Mouse (Mus musculus): ENCODE data around the gene Tgm2. TPM values are rescaled to one million over a fixed set of nuclear protein-coding genes. Genes with fewer than 3 reads are reported as not detected.

Tgm2 gene
- polyA plus RNA-seq, 1 experiment = 15.8 TPM

GRCm38 (mm10) chr2:158133050-158133449 lies 13.2 kb downstream of the Tgm2 start:
- Histone ChIP-seq H3K27ac (ENCODE audit: insufficient read depth, low read length) (no peak overlapping the region), H3K4me1 (ENCODE audit: control insufficient read depth, insufficient read depth, low read length) (peaks cover 2% of the 10 kb centered on the region; the same call in 1 of the 2 replicates), H3K4me3 (ENCODE audit: insufficient read depth, low read length) (no peak overlapping the region)
- TF ChIP-seq POLR2A (IDR thresholded peaks at IDR 0.05; ENCODE audit: low read depth, low read length) (no peak), CTCF (IDR thresholded peaks at IDR 0.05; ENCODE audit: borderline replicate concordance, insufficient read depth, low read length) (no peak)

GRCm38 (mm10) chr2:158132320-158132719 lies 13.9 kb downstream of the Tgm2 start:
- TF ChIP-seq CTCF (IDR thresholded peaks at IDR 0.05; ENCODE audit: borderline replicate concordance, insufficient read depth, low read length) (no peak), POLR2A (IDR thresholded peaks at IDR 0.05; ENCODE audit: low read depth, low read length) (no peak)
- Histone ChIP-seq H3K4me1 (ENCODE audit: control insufficient read depth, insufficient read depth, low read length) (peaks cover 2% of the 10 kb centered on the region; the same call in 1 of the 2 replicates), H3K4me3 (ENCODE audit: insufficient read depth, low read length) (no peak overlapping the region), H3K27ac (ENCODE audit: insufficient read depth, low read length) (no peak overlapping the region)

GRCm38 (mm10) chr2:158131197-158131835 lies 14.9 kb downstream of the Tgm2 start:
- peaks cover 2% of the 10 kb centered on the region; the same call in 1 of the 2 replicates for H3K4me1 ChIP-seq (ENCODE audit: control insufficient read depth, insufficient read depth, low read length)
- TF ChIP-seq CTCF (IDR thresholded peaks at IDR 0.05; ENCODE audit: borderline replicate concordance, insufficient read depth, low read length) = no peak
- TF ChIP-seq POLR2A (IDR thresholded peaks at IDR 0.05; ENCODE audit: low read depth, low read length) = no peak
- H3K27ac ChIP-seq (ENCODE audit: insufficient read depth, low read length) = no peak overlapping the region
- H3K4me3 ChIP-seq (ENCODE audit: insufficient read depth, low read length) = no peak overlapping the region

- TF ChIP-seq POLR2A (IDR thresholded peaks at IDR 0.05; ENCODE audit: low read depth, low read length) = no peak
- TF ChIP-seq CTCF (IDR thresholded peaks at IDR 0.05; ENCODE audit: borderline replicate concordance, insufficient read depth, low read length) = no peak
- no peak overlapping the region for H3K4me3 ChIP-seq (ENCODE audit: insufficient read depth, low read length)
- H3K27ac ChIP-seq (ENCODE audit: insufficient read depth, low read length) = no peak overlapping the region
- peaks cover 2% of the 10 kb centered on the region; the same call in 1 of the 2 replicates for H3K4me1 ChIP-seq (ENCODE audit: control insufficient read depth, insufficient read depth, low read length)
These were observed 15.7 kb downstream of the Tgm2 start for GRCm38 (mm10) chr2:158130391-158130986.

GRCm38 (mm10) chr2:158129291-158130002 lies 16.8 kb downstream of the Tgm2 start:
- Histone ChIP-seq H3K4me3 (ENCODE audit: insufficient read depth, low read length) (no peak overlapping the region), H3K27ac (ENCODE audit: insufficient read depth, low read length) (no peak overlapping the region), H3K4me1 (ENCODE audit: control insufficient read depth, insufficient read depth, low read length) (peaks cover 2% of the 10 kb centered on the region; the same call in 1 of the 2 replicates)
- TF ChIP-seq CTCF (IDR thresholded peaks at IDR 0.05; ENCODE audit: borderline replicate concordance, insufficient read depth, low read length) (no peak), POLR2A (IDR thresholded peaks at IDR 0.05; ENCODE audit: low read depth, low read length) (no peak)

- Histone ChIP-seq H3K4me1 (ENCODE audit: control insufficient read depth, insufficient read depth, low read length) (peaks cover 2% of the 10 kb centered on the region; the same call in 1 of the 2 replicates), H3K27ac (ENCODE audit: insufficient read depth, low read length) (no peak overlapping the region), H3K4me3 (ENCODE audit: insufficient read depth, low read length) (no peak overlapping the region)
- no peak for TF ChIP-seq CTCF (IDR thresholded peaks at IDR 0.05; ENCODE audit: borderline replicate concordance, insufficient read depth, low read length)
- TF ChIP-seq POLR2A (IDR thresholded peaks at IDR 0.05; ENCODE audit: low read depth, low read length) = no peak
These were observed 17.6 kb downstream of the Tgm2 start for GRCm38 (mm10) chr2:158128461-158129130.

GRCm38 (mm10) chr2:158127872-158128271 lies 18.4 kb downstream of the Tgm2 start:
- H3K27ac ChIP-seq (ENCODE audit: insufficient read depth, low read length) = no peak overlapping the region
- H3K4me3 ChIP-seq (ENCODE audit: insufficient read depth, low read length) = no peak overlapping the region
- H3K4me1 ChIP-seq (ENCODE audit: control insufficient read depth, insufficient read depth, low read length) = peaks cover 2% of the 10 kb centered on the region; the same call in 1 of the 2 replicates
- no peak for TF ChIP-seq POLR2A (IDR thresholded peaks at IDR 0.05; ENCODE audit: low read depth, low read length)
- no peak for TF ChIP-seq CTCF (IDR thresholded peaks at IDR 0.05; ENCODE audit: borderline replicate concordance, insufficient read depth, low read length)

- TF ChIP-seq POLR2A (IDR thresholded peaks at IDR 0.05; ENCODE audit: low read depth, low read length) (no peak), CTCF (IDR thresholded peaks at IDR 0.05; ENCODE audit: borderline replicate concordance, insufficient read depth, low read length) (no peak)
- Histone ChIP-seq H3K4me1 (ENCODE audit: control insufficient read depth, insufficient read depth, low read length) (peaks cover 2% of the 10 kb centered on the region; the same call in 1 of the 2 replicates), H3K4me3 (ENCODE audit: insufficient read depth, low read length) (no peak overlapping the region), H3K27ac (ENCODE audit: insufficient read depth, low read length) (no peak overlapping the region)
These were observed 19.0 kb downstream of the Tgm2 start for GRCm38 (mm10) chr2:158127245-158127644.

- no peak overlapping the region for H3K27ac ChIP-seq (ENCODE audit: insufficient read depth, low read length)
- TF ChIP-seq POLR2A (IDR thresholded peaks at IDR 0.05; ENCODE audit: low read depth, low read length) (no peak), CTCF (IDR thresholded peaks at IDR 0.05; ENCODE audit: borderline replicate concordance, insufficient read depth, low read length) (no peak)
- H3K4me1 ChIP-seq (ENCODE audit: control insufficient read depth, insufficient read depth, low read length) = peaks cover 3% of the 10 kb centered on the region; the same call in 1 of the 2 replicates
- no peak overlapping the region for H3K4me3 ChIP-seq (ENCODE audit: insufficient read depth, low read length)
These were observed 23.4 kb downstream of the Tgm2 start for GRCm38 (mm10) chr2:158122814-158123213.
